Mouse (Mus musculus): ENCODE results near the gene Anxa7.

The Anxa7 gene

DNA sequence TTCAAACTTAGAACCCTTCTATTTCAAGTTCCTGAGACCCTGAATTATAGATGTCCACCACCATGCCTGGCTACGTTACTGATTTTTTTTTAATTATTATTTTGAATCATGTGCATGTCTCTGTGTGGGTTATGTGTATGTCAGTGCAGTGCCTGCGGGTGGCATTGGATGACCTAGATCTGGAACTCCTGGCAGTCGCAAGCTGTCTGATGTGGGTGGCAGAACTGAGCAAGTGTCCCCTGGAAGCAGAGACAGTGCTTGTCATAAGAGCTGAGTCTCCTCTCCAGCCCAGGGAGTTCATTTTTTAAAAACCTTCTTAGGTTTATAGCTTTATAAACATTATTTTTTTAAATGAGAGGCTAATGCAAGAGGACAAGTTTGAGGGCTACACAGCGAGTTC is 47.5 kb downstream of the Anxa7 start:
- DNase-seq (ENCODE audit: low read depth): no peak

DNA sequence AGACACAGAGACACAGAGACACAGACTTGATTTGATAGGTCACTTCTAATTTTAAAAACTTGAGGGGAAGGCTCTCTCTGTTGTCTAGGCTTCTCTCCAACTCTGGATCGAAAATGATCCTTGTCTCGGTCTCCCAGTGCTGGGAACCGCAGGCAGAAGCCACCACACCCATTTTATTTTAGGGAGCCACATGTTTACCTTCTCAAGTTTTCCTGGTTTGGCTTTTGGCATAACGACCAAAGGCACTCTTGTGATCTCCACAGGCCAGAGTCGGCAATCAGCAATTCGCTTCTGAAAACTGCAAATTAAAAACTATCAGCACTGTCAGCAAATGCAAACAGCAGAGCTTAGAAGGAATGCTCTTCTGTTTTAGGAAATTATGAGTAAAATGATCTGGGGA is 48.2 kb downstream of the Anxa7 start:
- DNase-seq (ENCODE audit: low read depth): no peak

DNA sequence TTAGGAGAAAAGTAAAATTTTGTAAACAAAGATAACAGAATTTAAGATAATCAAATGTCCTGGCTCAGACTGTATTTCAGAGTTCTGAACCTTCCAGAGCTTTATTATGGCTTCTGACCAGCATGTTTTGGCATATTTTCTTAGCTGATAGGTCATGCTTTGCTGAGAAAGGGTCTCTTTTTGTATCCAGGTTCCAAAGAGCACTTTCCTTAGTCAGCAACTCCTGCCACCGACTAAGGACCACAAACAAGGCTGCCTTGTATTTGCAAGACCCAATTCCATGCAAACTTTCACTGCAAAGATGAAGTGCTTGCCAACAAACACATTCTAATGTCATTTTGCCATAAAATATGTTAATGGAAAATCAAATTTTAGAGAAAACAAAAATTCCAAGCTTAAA is 50.1 kb downstream of the Anxa7 start:
- no peak for DNase-seq (ENCODE audit: low read depth)

DNA sequence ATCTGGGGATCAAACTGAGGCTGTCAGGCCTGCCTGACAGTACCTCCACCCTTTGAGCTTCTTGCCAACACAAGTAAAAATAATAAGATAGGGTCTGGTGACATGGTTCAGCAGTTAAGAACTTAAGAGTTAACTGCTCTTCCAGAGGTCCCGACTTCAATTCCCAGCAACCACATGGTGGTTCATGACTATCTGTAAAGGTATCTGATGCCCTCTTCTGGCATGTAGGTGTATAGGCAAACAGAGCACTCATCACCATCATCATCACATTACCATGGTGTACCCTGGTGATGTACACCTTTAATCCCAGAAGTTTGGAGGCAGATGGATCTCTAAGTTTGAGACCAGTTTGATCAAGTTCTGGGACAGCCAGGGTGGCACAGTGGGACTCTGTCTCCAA is 51.3 kb downstream of the Anxa7 start:
- DNase-seq (ENCODE audit: low read depth): no peak

DNA sequence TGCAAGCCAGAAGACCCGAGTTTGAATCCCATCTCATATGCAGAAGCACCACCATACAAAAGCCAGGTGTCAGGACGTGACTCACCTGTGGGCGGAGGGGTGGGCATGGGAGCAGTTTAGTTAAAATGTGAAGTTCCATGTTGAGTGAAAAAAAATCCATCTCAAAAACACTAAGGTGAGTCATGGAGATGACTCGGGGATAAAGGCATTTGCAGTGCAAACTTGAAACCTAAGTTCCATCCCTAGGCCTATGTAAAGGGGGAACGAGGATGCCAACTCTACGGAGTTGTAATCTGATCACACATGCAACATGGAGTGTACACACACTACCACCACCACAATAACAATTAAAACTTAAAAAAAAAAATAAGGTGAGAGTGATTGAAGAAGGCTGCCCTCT is 56.9 kb downstream of the Anxa7 start:
- no peak for DNase-seq (ENCODE audit: low read depth)

DNA sequence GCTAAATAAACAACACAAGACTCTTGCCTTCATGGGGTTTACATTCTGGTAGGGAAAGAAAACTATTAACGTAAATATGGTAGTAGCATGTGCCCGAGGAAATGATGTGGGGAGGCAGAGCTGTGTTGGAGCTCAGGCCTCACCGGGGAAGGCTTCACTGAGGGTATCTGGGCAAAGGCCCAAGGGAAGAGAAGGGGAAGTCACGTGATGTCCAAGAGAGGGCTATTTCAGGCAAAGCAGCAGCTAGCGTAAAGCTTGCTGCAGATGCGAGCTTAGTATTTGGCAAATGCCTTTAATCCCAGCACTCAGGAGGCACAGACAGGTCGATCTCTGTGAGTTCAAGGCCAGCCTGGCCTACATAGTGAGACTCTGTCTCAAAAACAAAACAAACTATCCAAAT is 57.7 kb downstream of the Anxa7 start:
- no peak for DNase-seq (ENCODE audit: low read depth)

All from c-Kit-positive CD71-negative TER-119-negative erythroid progenitor cells, embryonic 14.5 days (primary cell).